Mouse (Mus musculus) testis, postnatal 10 days (tissue): ENCODE data around the gene Psmg1.

Experiments used
- DNase-seq: peaks from one replicate; pipeline ENCODE4 v3.0.0; 2021; ENCODE audit warnings: low spot score

Psmg1 gene

DNA sequence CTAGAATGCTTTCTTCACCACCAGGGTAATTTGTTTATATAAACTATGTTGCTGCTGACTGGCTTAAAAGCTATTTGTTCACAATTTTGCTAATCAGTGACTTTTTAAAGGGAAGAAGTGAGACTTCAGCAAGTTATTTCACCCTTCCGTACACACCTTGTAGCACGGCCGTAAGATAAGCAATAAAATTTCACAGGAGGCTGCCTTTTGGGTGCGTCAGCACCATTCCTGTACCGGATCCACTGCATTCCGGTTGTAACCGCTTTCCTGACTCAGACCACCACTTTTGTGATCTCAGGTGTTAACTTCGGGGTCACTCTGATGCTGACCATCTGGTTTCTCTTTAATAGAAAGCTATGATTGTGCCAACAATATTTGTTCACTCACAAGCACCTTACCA is 32.7 kb downstream of the Psmg1 start:
- DNase-seq = no peak

- peak; percentile 52 for DNase-seq
Measured at GRCm38 (mm10) chr16:95956618-95957017, 34.1 kb downstream of the Psmg1 start.

DNA sequence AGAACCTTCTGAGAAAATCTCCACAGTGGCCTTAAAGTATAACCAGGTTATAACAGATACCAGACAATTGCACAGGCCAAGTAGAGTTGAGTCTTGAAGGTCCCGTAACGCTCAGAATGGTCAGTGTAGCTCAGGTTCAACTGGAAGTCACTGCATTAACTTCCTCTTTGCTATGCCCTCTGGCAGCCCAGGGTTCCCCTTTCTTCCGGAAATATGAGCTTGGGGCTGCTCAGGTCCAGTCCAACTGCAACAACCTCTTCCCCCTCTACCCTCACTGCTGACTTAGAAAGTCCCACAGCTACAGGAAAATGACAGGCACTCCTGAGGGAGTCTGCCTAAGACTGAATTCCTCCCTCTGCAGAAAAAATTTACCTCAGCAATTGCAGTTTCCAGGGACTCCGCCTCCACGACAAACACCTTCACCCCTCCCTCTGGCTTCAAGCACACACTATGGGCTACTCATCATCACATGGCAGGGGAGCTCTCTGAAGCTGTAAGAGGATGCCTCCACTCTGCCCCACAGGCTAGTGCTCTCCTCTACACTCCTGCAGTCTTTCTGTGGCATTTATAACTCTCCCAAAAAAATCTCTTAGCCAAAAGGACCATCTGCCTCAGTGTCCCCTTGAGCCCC is 34.9 kb downstream of the Psmg1 start:
- no peak for DNase-seq

- DNase-seq = no peak
Measured at GRCm38 (mm10) chr16:95954341-95954740, 36.4 kb downstream of the Psmg1 start.

DNA sequence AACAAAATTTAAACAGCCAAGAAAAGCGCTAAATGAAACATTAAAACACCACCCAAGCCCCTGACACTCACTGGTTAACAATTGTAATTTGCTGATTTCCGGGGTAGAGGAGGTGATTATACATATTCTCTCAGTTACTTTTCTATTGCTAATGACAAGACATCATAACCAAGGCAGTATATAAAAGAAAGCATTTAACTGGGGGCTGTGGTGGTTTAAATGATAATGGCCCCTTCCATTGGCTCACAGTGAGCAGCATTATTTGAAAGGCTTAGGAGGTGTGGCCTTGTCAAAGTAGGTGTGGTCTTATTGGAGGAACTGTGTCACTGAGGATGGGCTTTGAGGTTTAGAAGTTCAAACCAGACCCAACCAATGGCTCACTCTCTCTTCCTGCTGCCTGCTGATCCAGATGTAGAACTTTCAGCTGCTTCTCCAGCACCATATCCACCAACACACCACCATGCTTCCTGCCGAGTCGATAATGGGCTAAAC is 37.6 kb downstream of the Psmg1 start:
- no peak for DNase-seq

GRCm38 (mm10) chr16:95951471-95951870 is 39.3 kb downstream of the Psmg1 start:
- DNase-seq = no peak

GRCm38 (mm10) chr16:95945389-95946311 is 45.1 kb downstream of the Psmg1 start:
- DNase-seq = peak; percentile 71

GRCm38 (mm10) chr16:95943186-95943585 is 47.6 kb downstream of the Psmg1 start:
- no peak for DNase-seq

- no peak for DNase-seq
Measured at GRCm38 (mm10) chr16:95941575-95941974, 49.2 kb downstream of the Psmg1 start.

DNA sequence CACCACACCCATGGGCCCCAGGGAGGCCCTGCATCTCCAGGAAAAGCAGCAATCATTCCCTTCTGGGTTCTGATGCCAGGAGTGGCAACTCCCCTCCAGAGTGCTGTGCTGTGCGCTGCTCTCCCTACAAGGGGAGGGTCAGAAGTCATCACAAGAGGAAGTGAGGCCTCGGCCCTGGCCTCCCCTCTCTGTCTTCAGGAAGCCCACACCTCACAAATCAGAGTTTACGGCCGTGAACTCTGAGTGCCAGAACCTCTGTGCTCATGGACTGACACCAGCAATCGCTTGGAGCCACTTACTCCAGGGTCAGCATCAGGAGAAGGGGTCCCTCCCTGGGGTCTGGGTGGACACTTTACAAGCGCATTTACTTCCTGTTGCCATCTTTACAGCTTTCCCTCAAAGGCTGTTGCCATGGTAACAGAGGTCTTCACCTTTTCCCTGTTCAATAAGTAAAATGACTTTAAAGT is 55.2 kb downstream of the Psmg1 start:
- no peak for DNase-seq

GRCm38 (mm10) chr16:95932860-95933259 is 57.9 kb downstream of the Psmg1 start:
- no peak for DNase-seq

DNA sequence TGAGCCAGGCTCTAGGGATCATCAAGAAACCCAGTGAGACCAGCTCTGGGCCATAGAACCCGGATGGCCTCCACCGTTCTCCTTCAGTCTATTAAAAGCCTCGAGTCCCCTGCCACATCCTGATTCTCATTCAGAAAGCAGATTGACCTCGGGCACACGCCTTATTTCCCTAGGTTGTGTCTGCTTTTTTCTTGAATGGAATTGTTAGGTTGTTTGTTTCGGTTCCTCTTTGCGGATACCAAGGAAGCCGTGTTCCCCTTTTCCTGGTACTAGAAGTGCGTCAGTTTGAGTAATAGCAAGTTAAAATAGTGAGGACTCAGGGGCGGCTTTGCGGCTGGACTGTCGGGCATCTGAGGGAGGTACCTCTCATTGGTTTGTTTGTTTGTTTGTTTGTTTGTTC is 59.3 kb downstream of the Psmg1 start:
- no peak for DNase-seq
